Mouse (Mus musculus) bone marrow, adult 2 months (tissue): ENCODE measurements around the gene Tspan10.
A peak's percentile ranks its signal among the peaks of the same experiment; 100 is the strongest.

Source experiments
- CTCF ChIP-seq: fragments of 200-500 bp; IDR thresholded peaks from 2 replicates; pipeline ENCODE4 v1.5.1; 2011; ENCODE audit warnings: low read length, control low read depth; ENCODE audit not compliant: control insufficient read depth, insufficient read depth
- POLR2A ChIP-seq: fragments of 200-500 bp; IDR thresholded peaks from 2 replicates; pipeline ENCODE4 v1.6.1; 2011; ENCODE audit warnings: low read depth, mild to moderate bottlenecking, control low read depth, low read length, borderline replicate concordance; ENCODE audit not compliant: control insufficient read depth

GRCm38 (mm10) chr11:120458847-120459597 is 16.6 kb downstream of the Tspan10 start:
- TF ChIP-seq CTCF (peak; percentile 38; the same call in 1 of the 2 replicates), POLR2A (no peak)
